Mouse (Mus musculus) lung, postnatal 0 days (tissue): ENCODE data around the gene Jade2.

Source experiments
- CTCF ChIP-seq: IDR thresholded peaks from 2 replicates; pipeline ENCODE4 v1.5.1; 2016; ENCODE audit warnings: antibody characterized with exemption, mild to moderate bottlenecking
- EP300 ChIP-seq: IDR thresholded peaks from 2 replicates; pipeline ENCODE4 v1.6.1; 2016; ENCODE audit warnings: antibody characterized with exemption, mild to moderate bottlenecking, control low read depth

DNA sequence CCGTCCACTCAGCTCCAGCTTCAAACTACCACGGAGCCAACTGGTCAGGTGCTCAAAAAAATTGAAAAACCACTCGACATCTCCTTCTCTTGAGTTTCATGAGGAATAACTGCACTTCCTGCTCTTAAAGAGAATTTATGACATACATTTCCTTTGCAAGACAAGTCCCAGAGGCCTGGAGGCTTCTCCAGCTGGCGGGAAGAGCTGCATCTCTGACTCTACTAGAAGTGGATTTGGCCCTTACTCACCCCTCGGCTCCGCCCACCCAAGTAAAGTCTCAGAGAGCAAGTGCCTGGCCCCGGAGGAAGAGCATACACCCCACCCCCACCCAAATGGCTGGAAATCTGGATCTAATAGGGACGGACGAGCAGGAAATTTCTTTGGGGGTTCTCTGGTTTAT is 16.3 kb downstream of the Jade2 start:
- no peak for TF ChIP-seq CTCF
- no peak for TF ChIP-seq EP300
